Mouse (Mus musculus): ENCODE measurements around the gene Ext2.

The Ext2 gene

GRCm38 (mm10) chr2:93805523-93805922, 16.8 kb downstream of the Ext2 start:
- DNase-seq = no peak

- no peak for DNase-seq
Measured at GRCm38 (mm10) chr2:93805066-93805465, 17.3 kb downstream of the Ext2 start.

- no peak for DNase-seq
Measured at GRCm38 (mm10) chr2:93802947-93803346, 19.4 kb downstream of the Ext2 start.

GRCm38 (mm10) chr2:93801097-93801496, 21.3 kb downstream of the Ext2 start:
- DNase-seq = no peak

- DNase-seq = peak in 1 of 2 experiments; percentile 18
Measured at GRCm38 (mm10) chr2:93797162-93797795, 25.1 kb downstream of the Ext2 start.

GRCm38 (mm10) chr2:93794375-93794774, 28.0 kb downstream of the Ext2 start:
- no peak for DNase-seq

GRCm38 (mm10) chr2:93791516-93792499, 30.6 kb downstream of the Ext2 start:
- peak; percentile 89 to 93 for DNase-seq

GRCm38 (mm10) chr2:93790798-93791345, 31.5 kb downstream of the Ext2 start:
- no peak for DNase-seq

GRCm38 (mm10) chr2:93788557-93788956, 33.8 kb downstream of the Ext2 start:
- no peak for DNase-seq

GRCm38 (mm10) chr2:93786175-93786574, 36.2 kb downstream of the Ext2 start:
- peak; percentile 79 to 89 for DNase-seq

- DNase-seq = no peak
Measured at GRCm38 (mm10) chr2:93785432-93785798, 37.0 kb downstream of the Ext2 start.

GRCm38 (mm10) chr2:93784721-93785431, 37.5 kb downstream of the Ext2 start:
- no peak for DNase-seq

- DNase-seq = no peak
Measured at GRCm38 (mm10) chr2:93783926-93784539, 38.3 kb downstream of the Ext2 start.

GRCm38 (mm10) chr2:93782682-93783081, 39.7 kb downstream of the Ext2 start:
- DNase-seq = no peak

GRCm38 (mm10) chr2:93782156-93782555, 40.2 kb downstream of the Ext2 start:
- no peak for DNase-seq

GRCm38 (mm10) chr2:93780528-93780927, 41.8 kb downstream of the Ext2 start:
- no peak for DNase-seq

GRCm38 (mm10) chr2:93779897-93780208, 42.5 kb downstream of the Ext2 start:
- no peak for DNase-seq

- DNase-seq = peak in 1 of 2 experiments; percentile 20
Measured at GRCm38 (mm10) chr2:93779081-93779896, 43.1 kb downstream of the Ext2 start.

GRCm38 (mm10) chr2:93778616-93779015, 43.8 kb downstream of the Ext2 start:
- DNase-seq = no peak

GRCm38 (mm10) chr2:93777056-93777430, 45.3 kb downstream of the Ext2 start:
- no peak for DNase-seq

GRCm38 (mm10) chr2:93776267-93777055, 45.9 kb downstream of the Ext2 start:
- no peak for DNase-seq

All from kidney, postnatal 36 days (tissue).